Mouse (Mus musculus) lung, embryonic 16.5 days (tissue): ENCODE measurements around the gene Ppp1r16b. TPM values are rescaled to one million over a fixed set of nuclear protein-coding genes. Genes with fewer than 3 reads are reported as not detected.

Experiments used
- ATAC-seq: fragments of 200-750 bp; cut with Nextera tagmentation; 2 replicates; pipeline ENCODE4 v1.8.0; 2017; ENCODE audit warnings: low read depth, mild to moderate bottlenecking, moderate library complexity
- H3K27ac ChIP-seq: fragments of 300-500 bp; sonication (generic); 2 replicates; pipeline ENCODE4 v1.5.1; 2014; ENCODE audit warnings: mild to moderate bottlenecking, control low read depth, low read length
- H3K27me3 ChIP-seq: fragments of 300-500 bp; sonication (generic); 2 replicates; pipeline ENCODE4 v1.6.1; 2014; ENCODE audit warnings: low read depth, low read length, mixed read lengths; ENCODE audit not compliant: control insufficient read depth, insufficient read depth
- H3K36me3 ChIP-seq: fragments of 300-500 bp; sonication (generic); 2 replicates; pipeline ENCODE4 v1.6.1; 2014; ENCODE audit warnings: low read length; ENCODE audit not compliant: control insufficient read depth, insufficient read depth
- H3K4me1 ChIP-seq: fragments of 300-500 bp; sonication (generic); replicated peaks from 2 replicates; pipeline ENCODE4 v1.6.1; 2014; ENCODE audit warnings: low read length, mixed read lengths; ENCODE audit not compliant: control insufficient read depth, insufficient read depth
- H3K4me2 ChIP-seq: fragments of 300-500 bp; sonication (generic); 2 replicates; pipeline ENCODE4 v1.6.1; 2014; ENCODE audit warnings: low read depth, low read length, control low read depth
- H3K4me3 ChIP-seq: fragments of 300-500 bp; sonication (generic); 2 replicates; pipeline ENCODE4 v1.5.1; 2014; ENCODE audit warnings: mild to moderate bottlenecking, low read length, control low read depth
- H3K9ac ChIP-seq: fragments of 300-500 bp; sonication (generic); 2 replicates; pipeline ENCODE4 v1.6.1; 2014; ENCODE audit warnings: low read length, control low read depth
- H3K9me3 ChIP-seq: fragments of 300-500 bp; sonication (generic); 2 replicates; pipeline ENCODE4 v1.6.1; 2016; ENCODE audit warnings: low read length; ENCODE audit not compliant: control insufficient read depth
- WGBS: fragments of 180-500 bp; shearing (Covaris S2); extraction: QIAGEN DNeasy Blood & Tissue Kit; methylation state at CpG from one replicate; pipeline ENCODE4 v1.1.7; 2014; 5-methylcytosine and 5-hydroxymethylcytosine counted together
- polyA plus RNA-seq: library from polyadenylated mRNA; unstranded; fragments of >200 nt; fragmentation: Nextera tagmentation; extraction: Ambion mirVana; gene quantifications from 2 replicates; pipeline ENCODE4 v1.2.1, GENCODE M21; 2015

Gene Ppp1r16b
- polyA plus RNA-seq, 1 experiment from 2014 or later: 22.5 TPM

DNA sequence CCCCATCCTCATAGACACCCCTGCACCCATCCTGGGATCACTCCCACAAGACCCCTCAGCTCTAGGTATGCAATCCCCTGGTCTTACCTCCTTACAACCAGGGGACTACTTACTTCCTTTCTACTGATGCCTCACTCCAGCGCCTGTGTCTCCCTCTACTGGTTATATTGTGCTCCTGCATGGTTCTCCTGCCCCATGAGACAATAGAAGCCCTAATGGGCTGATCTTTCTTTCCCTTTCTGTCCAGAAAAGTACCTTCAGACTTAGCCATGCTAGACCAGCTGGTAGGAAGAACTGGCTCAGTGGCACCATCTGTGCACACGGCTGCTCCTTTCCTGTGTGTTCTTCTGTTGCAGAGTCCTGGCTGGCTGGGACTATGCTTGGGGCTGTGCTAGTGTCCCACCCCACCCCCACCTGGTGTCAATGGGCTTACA is 79.9 kb downstream of the Ppp1r16b start:
- Histone ChIP-seq H3K27me3 (no peaks in the 10 kb centered on the region), H3K9ac (no peak overlapping the region), H3K4me3 (no peak overlapping the region), H3K4me1 (no peaks in the 10 kb centered on the region), H3K27ac (no peak overlapping the region), H3K4me2 (no peak overlapping the region), H3K9me3 (no peaks in the 10 kb centered on the region), H3K36me3 (no peaks in the 10 kb centered on the region)
- no peak for ATAC-seq
- WGBS: 23% methylated on average over 2 of the region's 2 CpGs

DNA sequence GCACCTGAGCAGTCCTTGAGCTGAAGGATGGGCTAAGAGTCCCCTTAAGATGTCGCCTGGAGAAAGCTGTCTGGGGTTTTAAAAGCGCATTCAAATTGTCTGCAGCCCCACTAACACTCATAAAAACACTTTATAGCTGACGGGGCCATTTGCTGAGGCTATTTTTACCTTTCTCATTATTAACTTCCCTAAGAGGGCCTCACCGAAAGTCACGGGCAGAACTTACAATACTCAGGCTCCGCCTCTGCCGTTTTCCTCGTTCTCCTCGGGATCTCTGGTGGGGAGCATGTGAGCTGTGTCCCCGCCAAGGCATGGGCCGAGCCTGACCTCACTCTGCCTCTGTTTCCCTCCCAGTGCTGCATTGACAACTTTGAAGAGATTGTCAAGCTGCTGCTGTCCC is 81.0 kb downstream of the Ppp1r16b start:
- H3K27ac ChIP-seq: no peak overlapping the region
- no peaks in the 10 kb centered on the region for H3K4me1 ChIP-seq
- no peak overlapping the region for H3K9ac ChIP-seq
- no peaks in the 10 kb centered on the region for H3K27me3 ChIP-seq
- WGBS: 64% methylated on average over 11 of the region's 11 CpGs
- H3K4me2 ChIP-seq: no peak overlapping the region
- ATAC-seq: no peak
- H3K4me3 ChIP-seq: no peak overlapping the region
- H3K36me3 ChIP-seq: no peaks in the 10 kb centered on the region
- H3K9me3 ChIP-seq: no peaks in the 10 kb centered on the region

DNA sequence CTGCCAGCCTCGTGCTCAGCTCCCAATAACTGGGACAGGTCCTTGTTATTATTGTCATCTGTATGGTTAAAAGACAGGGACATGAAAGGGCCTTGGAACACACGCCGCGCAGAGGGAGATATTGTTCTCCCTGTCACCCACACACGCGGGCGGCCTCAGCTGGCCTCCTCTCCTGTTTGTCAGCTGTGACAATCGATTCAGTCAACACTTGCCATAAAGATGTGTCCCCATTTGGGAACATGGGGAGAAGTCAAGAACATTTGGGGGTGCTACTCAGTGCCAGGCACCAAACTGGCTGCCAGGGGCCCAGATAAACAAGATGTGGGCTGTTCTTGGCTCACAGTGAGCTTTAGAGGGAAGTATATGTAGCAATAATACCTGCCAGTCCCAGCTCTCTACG is 84.2 kb downstream of the Ppp1r16b start:
- H3K27me3 ChIP-seq: no peaks in the 10 kb centered on the region
- H3K9me3 ChIP-seq: no peaks in the 10 kb centered on the region
- H3K27ac ChIP-seq: no peak overlapping the region
- no peaks in the 10 kb centered on the region for H3K36me3 ChIP-seq
- ATAC-seq: no peak
- WGBS: 90% methylated on average over 9 of the region's 9 CpGs
- H3K9ac ChIP-seq: no peak overlapping the region
- H3K4me1 ChIP-seq: no peaks in the 10 kb centered on the region
- H3K4me2 ChIP-seq: no peak overlapping the region
- H3K4me3 ChIP-seq: no peak overlapping the region

DNA sequence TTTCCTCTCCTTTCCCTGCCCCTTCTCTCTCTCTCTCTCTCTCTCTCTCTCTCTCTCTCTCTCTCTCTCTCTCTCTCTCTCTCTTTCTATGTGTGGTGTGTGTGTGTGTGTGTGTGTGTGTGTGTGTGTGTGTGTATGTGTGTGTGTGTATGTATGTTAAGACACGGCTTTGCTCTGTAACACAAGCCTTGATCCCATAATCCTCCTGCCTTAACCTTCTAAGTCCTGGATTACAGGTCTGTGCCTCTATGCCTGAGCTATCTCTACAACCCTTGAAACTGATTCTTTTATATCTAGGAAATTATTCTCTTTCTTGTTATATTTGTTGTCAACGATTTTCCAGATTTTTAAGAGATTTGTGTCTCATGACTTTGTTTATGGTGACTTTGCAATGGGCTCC is 95.0 kb downstream of the Ppp1r16b start:
- Histone ChIP-seq H3K36me3 (no peaks in the 10 kb centered on the region), H3K9ac (no peak overlapping the region), H3K9me3 (no peaks in the 10 kb centered on the region), H3K4me2 (no peak overlapping the region), H3K27ac (no peak overlapping the region), H3K4me1 (no peaks in the 10 kb centered on the region), H3K27me3 (no peaks in the 10 kb centered on the region), H3K4me3 (no peak overlapping the region)
- no peak for ATAC-seq
- WGBS: 53% methylated on average over 2 of the region's 2 CpGs

DNA sequence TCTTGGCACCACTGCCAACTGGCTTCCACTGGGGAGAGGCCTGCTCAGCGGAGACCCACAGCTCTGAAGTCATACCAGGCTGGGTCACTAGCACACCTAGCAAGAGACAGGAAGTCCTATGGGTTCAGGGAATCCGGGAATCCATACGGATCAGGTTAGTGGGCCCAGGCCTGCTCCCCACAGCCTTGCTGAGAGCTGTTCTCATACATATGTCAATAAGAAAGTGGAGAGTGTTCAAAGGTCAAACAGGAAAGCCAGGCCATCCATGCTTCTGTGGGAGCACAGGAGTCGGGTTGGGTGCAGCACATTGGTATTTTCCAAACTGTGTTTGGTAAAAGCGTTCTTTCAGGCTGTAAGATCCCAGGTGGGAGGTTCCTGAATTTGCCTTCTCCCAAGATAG is 97.1 kb downstream of the Ppp1r16b start:
- no peak for ATAC-seq
- Histone ChIP-seq H3K36me3 (no peaks in the 10 kb centered on the region), H3K4me1 (no peaks in the 10 kb centered on the region; the same call in 1 of the 2 replicates), H3K9me3 (no peaks in the 10 kb centered on the region), H3K4me2 (no peak overlapping the region), H3K27me3 (no peaks in the 10 kb centered on the region), H3K27ac (no peak overlapping the region), H3K4me3 (no peak overlapping the region), H3K9ac (no peak overlapping the region)
- 75% methylated on average over 5 of the region's 5 CpGs for WGBS

DNA sequence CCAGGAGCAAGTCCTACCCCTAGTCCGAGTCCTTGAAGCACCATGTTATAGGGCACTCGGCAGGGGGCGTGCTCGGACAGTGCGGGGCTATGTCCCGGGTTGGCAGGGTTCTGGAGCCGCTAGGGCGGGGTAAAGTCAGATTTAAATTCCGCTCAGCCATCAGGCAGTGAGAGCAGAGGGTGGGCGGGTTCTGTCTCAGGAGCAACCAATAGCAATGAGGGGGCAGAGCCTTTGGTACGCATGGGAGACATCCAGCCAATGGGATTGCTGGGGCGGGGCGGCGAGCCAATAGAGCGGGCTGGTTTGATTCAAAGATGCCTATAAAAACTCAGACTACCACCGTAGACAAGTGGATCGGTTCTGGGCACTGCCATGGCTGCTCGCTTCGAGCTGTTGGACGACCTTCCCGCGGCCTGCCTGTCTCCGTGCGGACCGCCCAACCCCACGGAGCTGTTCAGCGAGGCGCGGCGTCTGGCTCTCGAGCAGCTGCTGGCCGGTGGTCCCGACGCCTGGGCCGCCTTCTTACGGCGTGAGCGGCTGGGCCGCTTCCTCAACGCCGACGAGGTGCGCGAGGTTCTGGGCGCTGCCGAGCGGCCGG is 102.6 kb downstream of the Ppp1r16b start, which contains the start of gene Fam83d:
TSS of gene Fam83d (plus strand) at position 352 of the 598 bp plus-strand sequence.
- H3K27ac ChIP-seq: peak within 1 kb of the TSS; percentile 78
- H3K4me2 ChIP-seq: peak within 1 kb of the TSS; percentile 95
- no peaks in the 10 kb centered on the region for H3K36me3 ChIP-seq
- peaks cover 37% of the 10 kb centered on the region for H3K4me1 ChIP-seq
- H3K9ac ChIP-seq: peak within 1 kb of the TSS; percentile 88
- ATAC-seq: peak; percentile 99
- peak within 1 kb of the TSS; percentile 88 for H3K4me3 ChIP-seq
- 0% methylated on average over 45 of the region's 48 CpGs for WGBS
- no peaks in the 10 kb centered on the region for H3K27me3 ChIP-seq
- no peaks in the 10 kb centered on the region for H3K9me3 ChIP-seq

DNA sequence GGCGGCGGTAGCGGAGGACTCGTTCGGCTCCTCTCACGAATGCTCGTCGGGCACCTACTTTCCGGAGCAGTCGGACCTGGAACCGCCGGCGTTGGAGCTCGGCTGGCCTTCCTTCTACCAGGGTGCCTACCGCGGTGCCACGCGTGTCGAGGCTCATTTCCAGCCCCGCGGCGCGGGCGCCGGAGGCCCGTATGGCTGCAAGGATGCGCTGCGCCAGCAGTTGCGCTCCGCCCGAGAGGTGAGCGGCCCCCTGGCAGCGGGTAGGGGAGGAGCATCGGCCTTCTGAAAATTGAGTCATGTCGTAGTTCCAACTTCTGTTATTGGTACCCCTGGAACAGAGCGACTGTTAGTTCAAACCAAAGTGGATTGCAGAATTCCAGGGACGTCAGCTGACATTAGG is 103.2 kb downstream of the Ppp1r16b start:
- peak; percentile 11; the same call in 1 of the 2 replicates for ATAC-seq
- H3K27ac ChIP-seq: peak overlapping the region; percentile 78
- no peaks in the 10 kb centered on the region for H3K9me3 ChIP-seq

DNA sequence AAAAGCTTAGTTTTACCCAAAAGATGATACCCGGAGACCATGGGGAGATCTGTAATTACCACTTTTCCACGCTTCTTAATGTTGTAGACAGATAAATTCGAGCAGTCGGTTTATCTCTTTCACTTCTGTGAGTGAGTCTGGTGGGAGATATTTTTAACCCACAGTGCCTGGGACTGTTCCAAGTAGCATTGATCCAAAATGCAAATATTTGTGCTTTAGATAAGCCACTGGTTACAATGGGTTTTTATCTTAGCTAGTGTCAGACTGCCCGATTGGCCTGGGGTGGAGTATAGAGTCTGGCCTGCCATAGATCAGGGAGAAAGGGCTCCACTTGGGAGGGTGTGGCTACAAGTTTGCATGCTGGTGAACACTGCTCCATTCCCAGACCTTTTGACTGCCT is 103.6 kb downstream of the Ppp1r16b start:
- 2% methylated on average over 5 of the region's 5 CpGs for WGBS
- H3K9ac ChIP-seq: peak overlapping the region; percentile 88
- peak overlapping the region; percentile 78 for H3K27ac ChIP-seq

More for the DNA sequence above, 103.2 kb downstream of the Ppp1r16b start:
- Histone ChIP-seq H3K36me3 (no peaks in the 10 kb centered on the region), H3K4me2 (peak overlapping the region; percentile 95), H3K9ac (peak overlapping the region; percentile 88), H3K27me3 (no peaks in the 10 kb centered on the region), H3K4me3 (peak overlapping the region; percentile 88), H3K4me1 (peaks cover 37% of the 10 kb centered on the region)
- WGBS: under 1% methylated on average over 36 of the region's 37 CpGs

DNA sequence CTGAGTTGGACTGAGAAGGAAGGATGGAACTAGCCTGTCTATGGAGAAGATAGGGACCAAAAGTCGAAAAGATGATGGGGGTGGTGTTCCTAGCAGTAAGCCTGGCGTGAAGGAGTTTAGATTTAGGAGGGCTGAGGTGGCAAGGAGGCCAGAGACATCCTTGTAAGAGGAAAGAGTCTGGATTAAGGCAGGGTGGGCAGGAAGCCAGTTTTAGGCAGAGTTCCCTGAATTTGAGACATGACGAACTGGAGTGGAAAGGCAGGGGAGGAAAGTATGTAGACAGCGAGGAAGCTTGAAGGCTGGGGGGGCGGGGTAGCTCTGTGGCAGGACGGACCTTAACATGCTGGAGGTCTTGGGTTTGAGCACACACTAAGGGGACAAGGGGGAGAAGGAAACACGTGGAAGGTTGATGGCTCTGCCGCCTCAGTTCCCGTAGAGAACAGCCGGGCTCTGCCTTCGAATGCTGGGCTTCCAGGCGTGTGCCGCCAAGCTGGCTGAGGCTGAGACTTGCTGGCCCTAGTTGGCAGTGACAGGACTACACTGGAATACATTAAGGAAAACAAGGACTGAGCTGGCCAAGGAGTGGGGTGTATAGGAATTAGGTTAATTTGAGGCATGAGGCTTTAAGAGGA is 105.0 kb downstream of the Ppp1r16b start:
- Histone ChIP-seq H3K27me3 (no peaks in the 10 kb centered on the region), H3K4me3 (peak overlapping the region; percentile 88), H3K36me3 (no peaks in the 10 kb centered on the region), H3K4me2 (peak overlapping the region; percentile 95), H3K9ac (peak overlapping the region; percentile 88), H3K27ac (peak overlapping the region; percentile 41; the same call in 1 of the 2 replicates), H3K9me3 (no peaks in the 10 kb centered on the region), H3K4me1 (peaks cover 48% of the 10 kb centered on the region)
- WGBS: 9% methylated on average over 13 of the region's 13 CpGs
- no peak for ATAC-seq

More for the DNA sequence above, 103.6 kb downstream of the Ppp1r16b start:
- Histone ChIP-seq H3K27me3 (no peaks in the 10 kb centered on the region), H3K4me2 (peak overlapping the region; percentile 95), H3K36me3 (no peaks in the 10 kb centered on the region), H3K4me3 (peak overlapping the region; percentile 88), H3K9me3 (no peaks in the 10 kb centered on the region), H3K4me1 (peaks cover 37% of the 10 kb centered on the region)
- no peak for ATAC-seq
